ENCODE assay signal across 8 mouse cellular contexts in the genomic region with DNA sequence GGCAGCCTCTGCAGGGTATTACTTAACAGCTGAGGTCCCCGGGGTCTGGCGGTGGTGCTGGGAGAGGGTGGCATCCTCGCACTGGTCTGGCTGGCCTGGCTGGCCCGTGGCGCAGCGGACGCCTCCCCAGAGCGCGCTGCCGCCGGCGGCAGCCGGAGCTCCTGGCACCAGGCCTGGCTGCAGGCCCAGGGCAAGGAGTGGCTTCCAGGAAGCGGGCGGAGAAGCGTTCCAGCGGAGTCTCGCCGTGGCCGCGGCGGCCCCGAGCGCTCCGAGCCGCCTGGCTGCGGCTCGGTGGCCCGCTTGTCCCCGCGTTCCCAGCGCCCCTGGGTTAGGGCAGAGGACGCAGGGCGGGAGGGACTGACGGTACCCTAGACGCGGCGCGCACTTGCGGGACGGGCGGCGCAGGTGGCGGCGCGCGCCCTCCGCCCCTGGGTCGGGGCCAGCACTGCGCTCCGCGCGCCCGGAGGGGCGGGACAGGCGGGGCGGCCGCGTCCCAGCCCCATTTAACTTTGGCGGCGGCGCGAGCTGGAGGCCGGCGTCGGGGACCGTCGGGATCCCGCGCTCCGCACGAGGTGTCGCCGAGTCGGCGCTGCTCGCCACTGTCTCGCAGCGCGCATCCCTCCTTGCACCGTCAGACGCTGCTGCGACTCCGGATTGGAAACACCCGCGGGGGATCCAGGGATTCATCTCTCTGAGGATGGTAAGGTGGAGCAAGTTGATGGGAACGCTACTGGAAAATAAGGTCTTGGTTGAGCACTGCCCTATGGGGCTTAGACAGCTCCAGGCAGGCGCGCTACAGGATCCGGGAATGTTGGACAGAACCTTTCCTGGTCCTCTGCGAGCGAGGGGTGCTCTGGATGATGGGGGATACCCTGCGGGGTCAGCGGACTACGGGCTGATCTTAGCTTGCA. TPM values are rescaled to one million over a fixed set of nuclear protein-coding genes. Genes with fewer than 3 reads are reported as not detected.
DNase-seq lines count a peak whose midpoint lies in the region; ATAC-seq and TF ChIP-seq lines count a peak whose summit lies in the region.

A gene (plus strand): TSS at position 484 of the 911 bp plus-strand sequence.

- H3K36me3 ChIP-seq in heart, embryonic 16.5 days (ENCODE audit: control insufficient read depth, insufficient read depth) = no peaks in the 10 kb centered on the region
- H3K36me3 ChIP-seq in stomach, embryonic 16.5 days (ENCODE audit: control insufficient read depth, insufficient read depth, low read length) = no peaks in the 10 kb centered on the region

- H3K27me3 ChIP-seq in heart, embryonic 16.5 days (ENCODE audit: control insufficient read depth, insufficient read depth, low read length) = peaks cover 44% of the 10 kb centered on the region
- H3K27me3 ChIP-seq in stomach, embryonic 16.5 days (ENCODE audit: control insufficient read depth, insufficient read depth, low read length) = peaks cover 47% of the 10 kb centered on the region

- TF ChIP-seq CTCF in embryonic fibroblast, embryonic 13.5 days (IDR thresholded peaks at IDR 0.05; ENCODE audit: borderline replicate concordance, insufficient read depth, low read length) = no peak

- peak; percentile 76 for ATAC-seq in heart, embryonic 16.5 days (replicated peaks; ENCODE audit: extremely low read depth, insufficient read depth, low FRiP score)
- ATAC-seq in stomach, embryonic 16.5 days (ENCODE audit: insufficient read depth, low FRiP score) = peak; percentile 46; the same call in 1 of the 2 replicates
- ATAC-seq in monocyte, adult 5-6 weeks (replicated peaks; ENCODE audit: insufficient number of reproducible peaks, low FRiP score, low TSS enrichment, poor library complexity, severe bottlenecking) = no peak

- no peak within 1 kb of the TSS for H3K27ac ChIP-seq in embryonic fibroblast, embryonic 13.5 days (ENCODE audit: insufficient read depth, low read length)
- H3K27ac ChIP-seq in heart, embryonic 16.5 days (ENCODE audit: low read length) = no peak within 1 kb of the TSS
- no peak within 1 kb of the TSS for H3K27ac ChIP-seq in stomach, embryonic 16.5 days (ENCODE audit: low read length)

- peak within 1 kb of the TSS; percentile 86 for H3K4me2 ChIP-seq in heart, embryonic 16.5 days (ENCODE audit: low read depth, low read length)
- H3K4me2 ChIP-seq in stomach, embryonic 16.5 days (ENCODE audit: low read depth, low read length) = peak within 1 kb of the TSS; percentile 84

- under 1% methylated on average over 82 of the region's 95 CpGs for WGBS in heart, embryonic 16.5 days
- under 1% methylated on average over 95 of the region's 95 CpGs for WGBS in stomach, embryonic 16.5 days

- no peaks in the 10 kb centered on the region for H3K4me1 ChIP-seq in embryonic fibroblast, embryonic 13.5 days (ENCODE audit: control insufficient read depth, insufficient read depth, low read length)
- H3K4me1 ChIP-seq in heart, embryonic 16.5 days (ENCODE audit: control insufficient read depth, insufficient read depth, low read length) = 0 out of 2 replicates have a peak, but pooled peaks cover 6% of the 10 kb centered on the region
- peaks cover 9% of the 10 kb centered on the region for H3K4me1 ChIP-seq in stomach, embryonic 16.5 days (ENCODE audit: control insufficient read depth, insufficient read depth, low read length)

- TF ChIP-seq POLR2A in embryonic fibroblast, embryonic 13.5 days (IDR thresholded peaks at IDR 0.05; ENCODE audit: low read depth, low read length) = no peak

- DNase-seq in right cerebral cortex, adult 18-20 months = peak; percentile 10
- DNase-seq in right cerebral cortex, adult 2 months (ENCODE audit: low spot score in 2 of 2) = no peak
- peak; percentile 23 to 64 for DNase-seq in kidney, postnatal 25 days
- peak; percentile 17 for DNase-seq in mesoderm, embryonic 11.5 days (ENCODE audit: low read depth, low spot score)

- H3K4me3 ChIP-seq in embryonic fibroblast, embryonic 13.5 days (ENCODE audit: insufficient read depth, low read length) = peak within 1 kb of the TSS; percentile 43
- peak within 1 kb of the TSS; percentile 66 for H3K4me3 ChIP-seq in heart, embryonic 16.5 days (ENCODE audit: low read length)
- H3K4me3 ChIP-seq in stomach, embryonic 16.5 days (replicated peaks; ENCODE audit: low read length) = peak within 1 kb of the TSS; percentile 52

- H3K9ac ChIP-seq in heart, embryonic 16.5 days (ENCODE audit: low read length) = peak within 1 kb of the TSS; percentile 74
- H3K9ac ChIP-seq in stomach, embryonic 16.5 days (ENCODE audit: low read length) = peak within 1 kb of the TSS; percentile 60

- H3K9me3 ChIP-seq in heart, embryonic 16.5 days (replicated peaks; ENCODE audit: control insufficient read depth, low read length) = peaks cover 3% of the 10 kb centered on the region
- H3K9me3 ChIP-seq in stomach, embryonic 16.5 days (replicated peaks; ENCODE audit: control insufficient read depth, low read length) = no peaks in the 10 kb centered on the region

RNA-seq across cellular contexts. Expression of the gene that starts here (rescaled TPM):
- 16.3 and 33.1 TPM in 2 replicates for polyA plus RNA-seq in embryonic fibroblast, embryonic 13.5 days (2011; ENCODE audit: insufficient read length, low read depth, missing spikeins)
- 1.6 and 2.6 TPM in 2 replicates for polyA plus RNA-seq in heart, embryonic 16.5 days (2015; fragmentation: Nextera tagmentation; extraction: Ambion mirVana)
- polyA plus RNA-seq in stomach, embryonic 16.5 days (2015; fragmentation: Nextera tagmentation; extraction: Ambion mirVana) = 2.2 and 2.3 TPM in 2 replicates
- not detected in 3 replicates for total RNA-seq in monocyte, adult 5-6 weeks (2017)

Comparison
In these comparisons a context has a peak if more than half of its experiments do, and no peak if none do; other contexts are left out.
1. DNase-seq: peak in right cerebral cortex, adult 18-20 months (single experiment), kidney, postnatal 25 days (2 of 2) and mesoderm, embryonic 11.5 days (single experiment); none in right cerebral cortex, adult 2 months (0 of 2).
2. Peak in every context shown above with its lines, with median percentiles within 50 percentile points of each other: H3K4me3 ChIP-seq.